Mouse (Mus musculus) lung, postnatal 0 days (tissue): ENCODE results near the gene Arhgap22.

ENCODE experiments used
- CTCF ChIP-seq: IDR thresholded peaks from 2 replicates; pipeline ENCODE4 v1.5.1; 2016; ENCODE audit warnings: antibody characterized with exemption, mild to moderate bottlenecking
- EP300 ChIP-seq: IDR thresholded peaks from 2 replicates; pipeline ENCODE4 v1.6.1; 2016; ENCODE audit warnings: antibody characterized with exemption, mild to moderate bottlenecking, control low read depth

DNA sequence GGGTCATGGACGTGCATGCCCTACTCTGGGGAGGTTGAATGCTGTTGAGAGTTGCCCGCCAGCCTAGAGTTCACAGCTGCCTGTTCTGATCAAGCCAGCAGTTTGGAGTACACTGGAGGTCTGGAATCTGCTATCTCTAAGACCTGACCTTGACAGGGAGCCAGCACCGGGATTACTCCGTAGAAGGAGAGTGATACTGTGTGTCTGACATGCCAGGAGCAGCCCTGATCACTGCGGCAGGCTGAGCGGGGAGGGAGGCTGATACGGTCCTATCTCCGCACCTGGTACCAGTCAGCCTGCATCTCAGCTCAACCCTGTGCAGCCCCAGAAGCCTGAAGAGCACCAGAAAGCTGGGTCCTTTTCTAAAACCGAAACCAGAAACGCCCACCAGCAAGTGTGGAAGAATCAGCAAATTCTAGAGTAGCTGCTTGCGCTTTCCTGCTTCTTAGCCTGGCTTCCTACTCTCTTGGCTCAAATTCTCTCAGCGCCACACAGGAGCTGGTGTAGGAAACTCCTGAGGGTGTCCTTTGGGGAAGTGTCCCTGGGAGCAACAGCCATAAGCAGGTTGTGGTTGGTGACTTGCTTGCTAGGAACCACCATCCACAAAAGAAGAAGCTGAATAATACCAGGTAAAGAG lies 91.9 kb downstream of the Arhgap22 start:
- no peak for TF ChIP-seq CTCF
- TF ChIP-seq EP300: no peak
